Mouse (Mus musculus): ENCODE data around the gene Plcd3. TPM values are rescaled to one million over a fixed set of nuclear protein-coding genes. Genes with fewer than 3 reads are reported as not detected.

Plcd3 gene
- total and polyA plus RNA-seq, 2 experiments from 2014 or later = 16.3 to 38.9 TPM

- DNase-seq (ENCODE audit: low spot score) = no peak
- H3K9me3 ChIP-seq (replicated peaks; ENCODE audit: control insufficient read depth, low read length) = no peaks in the 10 kb centered on the region
- H3K27me3 ChIP-seq (ENCODE audit: control insufficient read depth, insufficient read depth, low read length) = no peaks in the 10 kb centered on the region
- TF ChIP-seq EP300 (IDR thresholded peaks at IDR 0.05; ENCODE audit: low read depth) = no peak
- no peak for TF ChIP-seq CTCF (IDR thresholded peaks at IDR 0.05; ENCODE audit: low read depth)
- ATAC-seq (ENCODE audit: insufficient read depth, low read depth) = no peak
- H3K4me2 ChIP-seq (ENCODE audit: low read depth, low read length) = peak overlapping the region; percentile 82
- H3K9ac ChIP-seq (replicated peaks; ENCODE audit: low read depth, low read length) = no peak overlapping the region
- H3K27ac ChIP-seq (ENCODE audit: low read depth) = no peak overlapping the region
- peaks cover 48% of the 10 kb centered on the region for H3K4me1 ChIP-seq (ENCODE audit: control insufficient read depth, insufficient read depth)
- peak overlapping the region; percentile 74 for H3K4me3 ChIP-seq (ENCODE audit: low read depth, low read length)
- 68% methylated on average over 8 of the region's 8 CpGs for WGBS
- no peaks in the 10 kb centered on the region for H3K36me3 ChIP-seq (replicated peaks; ENCODE audit: control insufficient read depth, insufficient read depth, low read length)
Measured at GRCm38 (mm10) chr11:103100361-103100760, 1.1 kb downstream of the Plcd3 start.

- no peak for DNase-seq (ENCODE audit: low spot score)
- Histone ChIP-seq H3K36me3 (replicated peaks; ENCODE audit: control insufficient read depth, insufficient read depth, low read length) (no peaks in the 10 kb centered on the region), H3K9ac (replicated peaks; ENCODE audit: low read depth, low read length) (no peak overlapping the region; the same call in 1 of the 2 replicates), H3K27ac (ENCODE audit: low read depth) (peak overlapping the region; percentile 97), H3K27me3 (ENCODE audit: control insufficient read depth, insufficient read depth, low read length) (no peaks in the 10 kb centered on the region), H3K4me1 (ENCODE audit: control insufficient read depth, insufficient read depth) (peaks cover 57% of the 10 kb centered on the region), H3K9me3 (replicated peaks; ENCODE audit: control insufficient read depth, low read length) (no peaks in the 10 kb centered on the region), H3K4me3 (ENCODE audit: low read depth, low read length) (no peak overlapping the region), H3K4me2 (ENCODE audit: low read depth, low read length) (peak overlapping the region; percentile 10; the same call in 1 of the 2 replicates)
- WGBS = 62% methylated on average over 12 of the region's 12 CpGs
- TF ChIP-seq EP300 (IDR thresholded peaks at IDR 0.05; ENCODE audit: low read depth) (no peak), CTCF (IDR thresholded peaks at IDR 0.05; ENCODE audit: low read depth) (no peak)
- no peak for ATAC-seq (ENCODE audit: insufficient read depth, low read depth)
Measured at GRCm38 (mm10) chr11:103099352-103099940, 2.0 kb downstream of the Plcd3 start.

GRCm38 (mm10) chr11:103098531-103099190 is 2.8 kb downstream of the Plcd3 start:
- DNase-seq (ENCODE audit: low spot score) = peak; percentile 72
- Histone ChIP-seq H3K9ac (replicated peaks; ENCODE audit: low read depth, low read length) (peak overlapping the region; percentile 19; the same call in 1 of the 2 replicates), H3K27ac (ENCODE audit: low read depth) (peak overlapping the region; percentile 97), H3K9me3 (replicated peaks; ENCODE audit: control insufficient read depth, low read length) (no peaks in the 10 kb centered on the region), H3K27me3 (ENCODE audit: control insufficient read depth, insufficient read depth, low read length) (no peaks in the 10 kb centered on the region), H3K4me3 (ENCODE audit: low read depth, low read length) (no peak overlapping the region), H3K4me1 (ENCODE audit: control insufficient read depth, insufficient read depth) (peaks cover 62% of the 10 kb centered on the region), H3K36me3 (replicated peaks; ENCODE audit: control insufficient read depth, insufficient read depth, low read length) (no peaks in the 10 kb centered on the region), H3K4me2 (ENCODE audit: low read depth, low read length) (no peak overlapping the region)
- no peak for ATAC-seq (ENCODE audit: insufficient read depth, low read depth)
- TF ChIP-seq EP300 (IDR thresholded peaks at IDR 0.05; ENCODE audit: low read depth) (peak; percentile 74), CTCF (IDR thresholded peaks at IDR 0.05; ENCODE audit: low read depth) (no peak)
- 37% methylated on average over 11 of the region's 11 CpGs for WGBS

GRCm38 (mm10) chr11:103096979-103097894 is 4.2 kb downstream of the Plcd3 start:
- DNase-seq (ENCODE audit: low spot score) (peak; percentile 85), ATAC-seq (ENCODE audit: insufficient read depth, low read depth) (peak; percentile 77)
- no peak for TF ChIP-seq CTCF (IDR thresholded peaks at IDR 0.05; ENCODE audit: low read depth)
- TF ChIP-seq EP300 (IDR thresholded peaks at IDR 0.05; ENCODE audit: low read depth) = peak; percentile 93
- peak overlapping the region; percentile 35; the same call in 1 of the 2 replicates for H3K9ac ChIP-seq (replicated peaks; ENCODE audit: low read depth, low read length)
- peaks cover 61% of the 10 kb centered on the region for H3K4me1 ChIP-seq (ENCODE audit: control insufficient read depth, insufficient read depth)
- no peaks in the 10 kb centered on the region for H3K27me3 ChIP-seq (ENCODE audit: control insufficient read depth, insufficient read depth, low read length)
- H3K4me2 ChIP-seq (ENCODE audit: low read depth, low read length) = peak overlapping the region; percentile 52
- no peaks in the 10 kb centered on the region for H3K9me3 ChIP-seq (replicated peaks; ENCODE audit: control insufficient read depth, low read length)
- peak overlapping the region; percentile 97 for H3K27ac ChIP-seq (ENCODE audit: low read depth)
- 9% methylated on average over 22 of the region's 22 CpGs for WGBS
- no peaks in the 10 kb centered on the region for H3K36me3 ChIP-seq (replicated peaks; ENCODE audit: control insufficient read depth, insufficient read depth, low read length)
- peak overlapping the region; percentile 16 for H3K4me3 ChIP-seq (ENCODE audit: low read depth, low read length)

- H3K4me2 ChIP-seq (ENCODE audit: low read depth, low read length) = no peak overlapping the region
- 39% methylated on average over 6 of the region's 6 CpGs for WGBS
- no peak overlapping the region for H3K9ac ChIP-seq (replicated peaks; ENCODE audit: low read depth, low read length)
- H3K4me3 ChIP-seq (ENCODE audit: low read depth, low read length) = no peak overlapping the region
- peak overlapping the region; percentile 97 for H3K27ac ChIP-seq (ENCODE audit: low read depth)
- H3K9me3 ChIP-seq (replicated peaks; ENCODE audit: control insufficient read depth, low read length) = no peaks in the 10 kb centered on the region
- H3K4me1 ChIP-seq (ENCODE audit: control insufficient read depth, insufficient read depth) = peaks cover 58% of the 10 kb centered on the region
- no peaks in the 10 kb centered on the region for H3K36me3 ChIP-seq (replicated peaks; ENCODE audit: control insufficient read depth, insufficient read depth, low read length)
- H3K27me3 ChIP-seq (ENCODE audit: control insufficient read depth, insufficient read depth, low read length) = no peaks in the 10 kb centered on the region
- no peak for DNase-seq (ENCODE audit: low spot score)
- no peak for ATAC-seq (ENCODE audit: insufficient read depth, low read depth)
- TF ChIP-seq EP300 (IDR thresholded peaks at IDR 0.05; ENCODE audit: low read depth) = peak; percentile 48
- no peak for TF ChIP-seq CTCF (IDR thresholded peaks at IDR 0.05; ENCODE audit: low read depth)
Measured at GRCm38 (mm10) chr11:103095801-103096200, 5.7 kb downstream of the Plcd3 start.
